In genomic region chr4:145314836-145315467, GRCm38 (mm10) we compare ENCODE assay signal across 12 mouse cellular contexts. TPM values are rescaled to one million over a fixed set of nuclear protein-coding genes. Genes with fewer than 3 reads are reported as not detected.
DNase-seq lines count a peak whose midpoint lies in the region; ATAC-seq and TF ChIP-seq lines count a peak whose summit lies in the region.
"Had no signal": no experiment of that assay in that cellular context is flagged by ENCODE, and none has a peak within 500 bp of the region (broad histone marks: within the 10 kb centered on the region; RNA-seq: fewer than 3 reads in every experiment).

TSS of gene Tnfrsf8 (minus strand) at chr4:145315164.

- 4% methylated on average over 24 of the region's 24 CpGs for WGBS in hindbrain, embryonic 16.5 days
- WGBS in hindbrain, embryonic 12.5 days: 4% methylated on average over 24 of the region's 24 CpGs
- 2% methylated on average over 24 of the region's 24 CpGs for WGBS in forebrain, postnatal 0 days

- H3K4me2 ChIP-seq in hindbrain, embryonic 16.5 days (ENCODE audit: low read length): peak within 1 kb of the TSS; percentile 24; the same call in 1 of the 2 replicates
- H3K4me2 ChIP-seq in hindbrain, embryonic 12.5 days (replicated peaks): no peak within 1 kb of the TSS
- no peak within 1 kb of the TSS for H3K4me2 ChIP-seq in forebrain, postnatal 0 days (ENCODE audit: low read depth)
- H3K4me2 ChIP-seq: liver, embryonic 12.5 days; stomach, embryonic 15.5 days had no signal

- H3K36me3 ChIP-seq in hindbrain, embryonic 16.5 days (ENCODE audit: control insufficient read depth, insufficient read depth, low read length): no peaks in the 10 kb centered on the region
- H3K36me3 ChIP-seq in hindbrain, embryonic 12.5 days: no peaks in the 10 kb centered on the region
- no peaks in the 10 kb centered on the region for H3K36me3 ChIP-seq in forebrain, postnatal 0 days (ENCODE audit: insufficient read depth)
- H3K36me3 ChIP-seq: liver, embryonic 12.5 days; stomach, embryonic 15.5 days had no signal

- TF ChIP-seq POLR2A in cortical plate, adult 2 months (IDR thresholded peaks at IDR 0.05; ENCODE audit: extremely low read depth, insufficient read depth, low read length): no peak

- no peak for ATAC-seq in hindbrain, embryonic 16.5 days
- ATAC-seq in hindbrain, embryonic 12.5 days (ENCODE audit: low FRiP score): no peak
- ATAC-seq in erythroid progenitor cell, adult 5-6 weeks (replicated peaks; ENCODE audit: low FRiP score, poor library complexity, severe bottlenecking): no peak
- no peak for ATAC-seq in forebrain, postnatal 0 days
- ATAC-seq: liver, embryonic 12.5 days had no signal

- peaks cover 4% of the 10 kb centered on the region; the same call in 1 of the 2 replicates for H3K27me3 ChIP-seq in hindbrain, embryonic 16.5 days (replicated peaks; ENCODE audit: control insufficient read depth, insufficient read depth, low read length)
- peaks cover 21% of the 10 kb centered on the region for H3K27me3 ChIP-seq in hindbrain, embryonic 12.5 days
- H3K27me3 ChIP-seq in forebrain, postnatal 0 days (ENCODE audit: insufficient read depth, low read length): no peaks in the 10 kb centered on the region

- no peak within 1 kb of the TSS for H3K9ac ChIP-seq in hindbrain, embryonic 16.5 days (ENCODE audit: low read depth, low read length)
- no peak within 1 kb of the TSS for H3K9ac ChIP-seq in hindbrain, embryonic 12.5 days
- H3K9ac ChIP-seq in forebrain, postnatal 0 days: no peak within 1 kb of the TSS
- H3K9ac ChIP-seq: liver, embryonic 12.5 days; stomach, embryonic 15.5 days had no signal

- H3K9me3 ChIP-seq in hindbrain, embryonic 16.5 days (ENCODE audit: control insufficient read depth, low read length): no peaks in the 10 kb centered on the region
- H3K9me3 ChIP-seq in hindbrain, embryonic 12.5 days (replicated peaks): no peaks in the 10 kb centered on the region
- no peaks in the 10 kb centered on the region for H3K9me3 ChIP-seq in forebrain, postnatal 0 days (ENCODE audit: low read length)
- H3K9me3 ChIP-seq: liver, embryonic 12.5 days; stomach, embryonic 15.5 days had no signal

- H3K4me1 ChIP-seq in hindbrain, embryonic 16.5 days (ENCODE audit: control insufficient read depth, insufficient read depth, low read depth, low read length): no peaks in the 10 kb centered on the region
- H3K4me1 ChIP-seq in hindbrain, embryonic 12.5 days: no peaks in the 10 kb centered on the region
- no peaks in the 10 kb centered on the region for H3K4me1 ChIP-seq in cortical plate, adult 2 months (ENCODE audit: control insufficient read depth, insufficient read depth, low read length)
- H3K4me1 ChIP-seq in forebrain, postnatal 0 days (ENCODE audit: insufficient read depth): no peaks in the 10 kb centered on the region
- H3K4me1 ChIP-seq: liver, embryonic 12.5 days; stomach, embryonic 15.5 days had no signal

- peak; percentile 84 for DNase-seq in CD4-positive, CD25-positive, alpha-beta regulatory T cell, adult 2 months (ENCODE audit: low read depth, low spot score)
- peak; percentile 63 to 70 for DNase-seq in thymus, adult 18-20 months
- DNase-seq in forebrain, postnatal 0 days: no peak
- no peak for DNase-seq in frontal cortex, postnatal 36 days (ENCODE audit: low spot score in 2 of 2)
- DNase-seq: cerebellum, postnatal 25 days had no signal

- TF ChIP-seq CTCF in cortical plate, adult 2 months (IDR thresholded peaks at IDR 0.05; ENCODE audit: extremely low read depth, insufficient read depth, low read length): no peak
- no peak for TF ChIP-seq CTCF in forebrain, postnatal 0 days (IDR thresholded peaks at IDR 0.05; ENCODE audit: low read depth)

- no peak within 1 kb of the TSS for H3K27ac ChIP-seq in hindbrain, embryonic 16.5 days (ENCODE audit: low read depth, low read length)
- no peak within 1 kb of the TSS for H3K27ac ChIP-seq in hindbrain, embryonic 12.5 days
- no peak within 1 kb of the TSS for H3K27ac ChIP-seq in cortical plate, adult 2 months (ENCODE audit: insufficient read depth, low read length)
- no peak within 1 kb of the TSS for H3K27ac ChIP-seq in forebrain, postnatal 0 days (ENCODE audit: low read depth, low read length)
- H3K27ac ChIP-seq: liver, embryonic 12.5 days; stomach, embryonic 15.5 days had no signal

- H3K4me3 ChIP-seq in hindbrain, embryonic 16.5 days (ENCODE audit: low read length): peak within 1 kb of the TSS; percentile 1; the same call in 1 of the 2 replicates
- no peak within 1 kb of the TSS for H3K4me3 ChIP-seq in hindbrain, embryonic 12.5 days
- H3K4me3 ChIP-seq in cortical plate, adult 2 months (ENCODE audit: insufficient read depth, low read length): peak within 1 kb of the TSS; percentile 15; the same call in 1 of the 2 replicates
- H3K4me3 ChIP-seq in forebrain, postnatal 0 days (ENCODE audit: low read depth, low read length): no peak within 1 kb of the TSS
- H3K4me3 ChIP-seq: liver, embryonic 12.5 days; stomach, embryonic 15.5 days had no signal

RNA-seq across cellular contexts. Expression of gene Tnfrsf8, which starts in this region (rescaled TPM):
- polyA plus RNA-seq in hindbrain, embryonic 16.5 days (2015; fragmentation: Nextera tagmentation; extraction: Ambion mirVana): 0.65 and 0.85 TPM in 2 replicates
- polyA plus RNA-seq in hindbrain, embryonic 12.5 days (2016; fragmentation: Nextera tagmentation; extraction: Ambion mirVana): 0.14 and 0.17 TPM in 2 replicates
- polyA plus RNA-seq in cortical plate, adult 2 months (2012; rRNA removed): 0.94 and 1.3 TPM in 2 replicates
- not detected in 2 replicates for total RNA-seq in erythroid progenitor cell, adult 5-6 weeks (2015; ENCODE audit: low replicate concordance)
- total RNA-seq in erythroid progenitor cell, adult 5-6 weeks (2017; ENCODE audit: low replicate concordance): 0.39 TPM in 1 of 2 replicates, not detected in the other
- total RNA-seq in forebrain, postnatal 0 days (2014; rRNA removed): 1.1 and 3.3 TPM in 2 replicates
- polyA plus RNA-seq in forebrain, postnatal 0 days (2015; fragmentation: Nextera tagmentation; extraction: Ambion mirVana): 0.80 and 1.5 TPM in 2 replicates
- polyA plus RNA-seq: heart, embryonic 14.5 days; liver, embryonic 12.5 days had no signal

Comparison
In these comparisons a context has a peak if more than half of its experiments do, and no peak if none do; other contexts are left out.
1. H3K4me3 ChIP-seq: peak in hindbrain, embryonic 16.5 days (single experiment) and cortical plate, adult 2 months (single experiment); none in hindbrain, embryonic 12.5 days (single experiment) and forebrain, postnatal 0 days (single experiment).
2. DNase-seq: peak in CD4-positive, CD25-positive, alpha-beta regulatory T cell, adult 2 months (single experiment) and thymus, adult 18-20 months (2 of 2); none in forebrain, postnatal 0 days (single experiment) and frontal cortex, postnatal 36 days (0 of 2).